Mouse (Mus musculus) ES-E14 (cell line): Measurements from ENCODE around the gene Ilk.

Experiments used
- CHD2 ChIP-seq: IDR thresholded peaks from 2 replicates; pipeline ENCODE4 v1.6.1; 2014; ENCODE audit warnings: mild to moderate bottlenecking, low read depth, low read length, inconsistent platforms
- MAFK ChIP-seq: IDR thresholded peaks from 2 replicates; pipeline ENCODE4 v1.6.1; 2014; ENCODE audit warnings: mild to moderate bottlenecking, low read depth, low read length, inconsistent platforms; ENCODE audit not compliant: insufficient read depth
- ZC3H11A ChIP-seq: IDR thresholded peaks from 2 replicates; pipeline ENCODE4 v1.6.1; 2012; ENCODE audit warnings: low read depth, mild to moderate bottlenecking, inconsistent platforms, low read length, borderline replicate concordance
- ZNF384 ChIP-seq: IDR thresholded peaks from 2 replicates; pipeline ENCODE4 v1.6.1; 2012; ENCODE audit warnings: low read depth, low read length, inconsistent platforms

DNA sequence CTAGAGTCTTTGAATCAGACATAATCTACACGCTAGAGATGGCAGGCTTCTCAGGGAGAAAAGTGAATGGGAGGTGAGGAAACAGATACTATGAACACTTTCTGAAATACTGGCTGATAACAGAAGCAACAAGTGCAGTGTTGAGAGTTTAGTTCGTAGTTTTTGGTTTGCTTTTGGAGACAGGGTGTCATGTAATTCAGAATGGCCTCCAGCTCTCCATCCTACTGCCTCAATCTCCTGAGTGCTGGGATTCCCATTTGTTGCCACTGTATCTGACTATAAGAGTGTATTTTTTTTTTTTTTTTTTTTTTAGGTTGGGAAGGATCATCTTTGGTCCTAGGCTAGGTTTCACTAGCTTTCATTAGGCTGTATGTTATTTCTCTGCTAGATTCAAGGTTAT is 1.9 kb downstream of the Ilk start:
- no peak for TF ChIP-seq MAFK
- TF ChIP-seq ZC3H11A = no peak
- TF ChIP-seq CHD2 = no peak
- TF ChIP-seq ZNF384 = no peak
